Mouse (Mus musculus) kidney, postnatal 0 days (tissue): ENCODE data around the gene Ppp1r13b. TPM values are rescaled to one million over a fixed set of nuclear protein-coding genes. Genes with fewer than 3 reads are reported as not detected.

ENCODE experiments used
- ATAC-seq: fragments of 200-750 bp; cut with Nextera tagmentation; replicated peaks from 2 replicates; pipeline ENCODE4 v1.8.0; 2017; ENCODE audit warnings: low read depth, moderate number of reproducible peaks, moderate TSS enrichment, moderate library complexity; ENCODE audit not compliant: low FRiP score
- DNase-seq: peaks from one replicate; pipeline ENCODE4 v3.0.0-alpha.2; 2016; ENCODE audit warnings: low spot score
- H3K27ac ChIP-seq: fragments of 300-500 bp; sonication (generic); 2 replicates; pipeline ENCODE4 v1.5.1; 2014; ENCODE audit warnings: mild to moderate bottlenecking
- H3K27me3 ChIP-seq: fragments of 300-500 bp; sonication (generic); 2 replicates; pipeline ENCODE4 v1.6.1; 2014; ENCODE audit warnings: low read length, mixed read lengths; ENCODE audit not compliant: insufficient read depth
- H3K36me3 ChIP-seq: fragments of 300-500 bp; sonication (generic); 2 replicates; pipeline ENCODE4 v1.6.1; 2014; ENCODE audit warnings: low read length, mixed read lengths; ENCODE audit not compliant: insufficient read depth
- H3K4me1 ChIP-seq: fragments of 300-500 bp; sonication (generic); replicated peaks from 2 replicates; pipeline ENCODE4 v1.6.1; 2014; ENCODE audit warnings: antibody characterized with exemption, low read length, mixed read lengths; ENCODE audit not compliant: insufficient read depth
- H3K4me2 ChIP-seq: fragments of 300-500 bp; sonication (generic); 2 replicates; pipeline ENCODE4 v1.6.1; 2014; ENCODE audit warnings: mild to moderate bottlenecking, low read length, moderate library complexity, mixed read lengths
- H3K4me3 ChIP-seq: fragments of 300-500 bp; sonication (generic); replicated peaks from 2 replicates; pipeline ENCODE4 v1.5.1; 2014; ENCODE audit warnings: low read depth, low read length
- H3K9ac ChIP-seq: fragments of 300-500 bp; sonication (generic); 2 replicates; pipeline ENCODE4 v1.6.1; 2014; ENCODE audit warnings: low read depth, low read length
- H3K9me3 ChIP-seq: fragments of 300-500 bp; sonication (generic); replicated peaks from 2 replicates; pipeline ENCODE4 v1.6.1; 2016; ENCODE audit warnings: low read length, inconsistent platforms, mixed read lengths
- CTCF ChIP-seq: IDR thresholded peaks from 2 replicates; pipeline ENCODE4 v1.5.1; 2016; ENCODE audit warnings: antibody characterized with exemption, low read depth, mild to moderate bottlenecking, moderate library complexity
- WGBS: fragments of 180-500 bp; shearing (Covaris S2); extraction: QIAGEN DNeasy Blood & Tissue Kit; methylation state at CpG from one replicate; pipeline ENCODE4 v1.1.7; 2014; 5-methylcytosine and 5-hydroxymethylcytosine counted together
- polyA plus RNA-seq: library from polyadenylated mRNA; unstranded; fragments of >200 nt; fragmentation: Nextera tagmentation; extraction: Ambion mirVana; gene quantifications from 2 replicates; pipeline ENCODE4 v1.2.1, GENCODE M21; 2015

Gene Ppp1r13b
- polyA plus RNA-seq, 1 experiment from 2014 or later = 16.7 TPM

DNA sequence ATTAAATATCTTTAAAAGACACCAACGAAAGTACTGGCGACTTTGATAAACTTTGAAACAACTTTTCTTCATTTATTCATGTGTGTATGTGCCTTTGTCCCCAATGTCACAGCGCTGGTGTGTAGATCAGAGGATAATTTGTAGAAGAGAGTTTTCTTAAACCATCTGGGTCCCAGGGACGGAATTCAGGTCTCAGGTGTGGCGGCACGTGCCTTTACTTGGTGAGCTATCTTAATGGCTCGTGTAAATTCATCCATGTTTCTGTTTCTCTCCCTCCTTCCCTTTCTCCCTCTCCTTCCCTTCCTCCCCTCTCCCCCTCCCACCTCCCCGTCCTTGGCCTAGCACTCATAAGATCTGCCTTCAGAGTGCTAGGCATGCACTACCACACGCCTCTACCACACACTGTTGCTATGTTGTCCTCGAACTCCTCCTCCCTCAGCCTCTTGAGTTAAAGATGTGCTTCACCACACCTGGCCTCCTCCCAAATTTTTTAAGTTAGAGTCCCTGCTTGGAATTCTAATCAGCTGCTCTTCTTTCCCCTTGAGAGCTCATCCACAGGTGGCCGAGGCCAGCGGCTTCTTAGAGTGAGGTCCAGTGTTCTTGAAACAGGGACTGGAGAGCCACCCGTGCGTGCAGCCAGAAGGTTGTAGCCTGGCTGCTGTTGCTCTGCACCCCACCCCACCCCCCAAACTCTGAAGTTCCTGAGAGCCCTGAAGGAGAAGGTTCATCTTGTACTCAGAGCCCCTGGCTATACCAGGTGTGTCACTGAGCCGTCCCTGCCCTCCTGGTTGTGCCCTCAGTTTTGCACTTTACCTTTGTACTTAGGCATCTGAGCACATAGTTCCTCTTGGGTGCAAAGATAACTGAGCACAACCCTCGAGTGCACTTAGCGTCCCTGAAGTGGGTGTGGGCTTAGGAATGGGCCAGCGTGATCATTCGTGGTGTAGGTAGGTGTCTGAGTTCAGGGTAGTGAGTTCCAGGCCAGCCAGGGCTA, 92.8 kb downstream of the Ppp1r13b start:
- ATAC-seq (no peak), DNase-seq (peak; percentile 21)

DNA sequence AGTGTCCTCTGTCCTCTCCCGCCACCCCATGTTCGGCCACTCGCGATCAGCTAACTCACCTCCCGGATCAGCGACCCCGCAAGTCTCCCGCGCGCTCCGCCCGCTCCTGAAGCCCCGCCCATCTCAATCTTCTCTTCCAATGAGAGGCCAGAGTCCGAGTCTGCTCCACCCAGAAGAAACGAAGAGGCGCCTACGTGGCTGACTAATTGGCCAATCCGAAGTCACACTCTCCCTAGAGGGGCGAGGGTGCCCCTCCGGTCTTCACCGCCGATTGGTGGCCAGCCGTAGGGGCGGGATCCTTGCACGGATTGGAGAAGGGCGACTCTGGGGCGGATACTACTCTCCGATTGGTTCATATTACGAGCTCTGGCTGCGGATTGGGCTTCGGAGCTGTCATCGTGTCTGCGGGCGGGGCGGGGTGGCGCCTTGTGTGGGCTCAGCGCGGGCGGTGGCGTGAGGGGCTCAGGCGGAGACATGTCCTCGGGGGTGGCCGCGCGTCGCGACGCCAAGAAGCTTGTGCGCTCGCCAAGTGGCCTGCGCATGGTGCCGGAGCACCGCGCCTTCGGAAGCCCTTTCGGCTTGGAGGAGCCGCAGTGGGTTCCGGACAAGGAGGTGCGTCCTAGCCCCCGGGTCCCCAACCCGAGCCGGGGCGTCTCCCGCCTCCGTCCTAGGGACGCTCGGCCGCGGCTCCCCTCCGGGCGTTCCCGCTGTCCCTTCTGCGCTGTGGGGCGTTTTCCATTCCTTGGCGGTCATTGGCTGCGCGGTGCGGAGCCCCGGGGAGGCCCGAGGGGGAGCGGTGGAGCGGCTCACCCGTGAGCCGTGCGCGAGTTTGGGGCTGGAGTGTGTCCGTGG, 93.9 kb downstream of the Ppp1r13b start, which contains the start of the genes Xrcc3 and Zfyve21:
Gene Xrcc3 (minus strand): TSS at position 108 of the 852 bp plus-strand sequence.
Gene Zfyve21 (plus strand): TSS at position 405 of the 852 bp plus-strand sequence.
- Histone ChIP-seq H3K36me3 (no peaks in the 10 kb centered on the region), H3K27ac (peak within 1 kb of the TSS; percentile 96), H3K9me3 (no peaks in the 10 kb centered on the region), H3K27me3 (no peaks in the 10 kb centered on the region), H3K4me3 (peak within 1 kb of the TSS; percentile 72), H3K4me2 (peak within 1 kb of the TSS; percentile 84), H3K9ac (peak within 1 kb of the TSS; percentile 90), H3K4me1 (peaks cover 38% of the 10 kb centered on the region)
- WGBS = under 1% methylated on average over 87 of the region's 87 CpGs
- DNase-seq (peak; percentile 100), ATAC-seq (peak; percentile 97)
- 0 out of 2 replicates have a peak, but pooled peaks have one; percentile 7 for TF ChIP-seq CTCF

More for the DNA sequence above, 92.8 kb downstream of the Ppp1r13b start:
- Histone ChIP-seq H3K4me3 (peak overlapping the region; percentile 72), H3K9ac (peak overlapping the region; percentile 90), H3K4me2 (peak overlapping the region; percentile 84), H3K36me3 (no peaks in the 10 kb centered on the region), H3K9me3 (no peaks in the 10 kb centered on the region), H3K4me1 (peaks cover 28% of the 10 kb centered on the region), H3K27me3 (no peaks in the 10 kb centered on the region), H3K27ac (peak overlapping the region; percentile 96)
- WGBS = 21% methylated on average over 19 of the region's 19 CpGs
- no peak for TF ChIP-seq CTCF

DNA sequence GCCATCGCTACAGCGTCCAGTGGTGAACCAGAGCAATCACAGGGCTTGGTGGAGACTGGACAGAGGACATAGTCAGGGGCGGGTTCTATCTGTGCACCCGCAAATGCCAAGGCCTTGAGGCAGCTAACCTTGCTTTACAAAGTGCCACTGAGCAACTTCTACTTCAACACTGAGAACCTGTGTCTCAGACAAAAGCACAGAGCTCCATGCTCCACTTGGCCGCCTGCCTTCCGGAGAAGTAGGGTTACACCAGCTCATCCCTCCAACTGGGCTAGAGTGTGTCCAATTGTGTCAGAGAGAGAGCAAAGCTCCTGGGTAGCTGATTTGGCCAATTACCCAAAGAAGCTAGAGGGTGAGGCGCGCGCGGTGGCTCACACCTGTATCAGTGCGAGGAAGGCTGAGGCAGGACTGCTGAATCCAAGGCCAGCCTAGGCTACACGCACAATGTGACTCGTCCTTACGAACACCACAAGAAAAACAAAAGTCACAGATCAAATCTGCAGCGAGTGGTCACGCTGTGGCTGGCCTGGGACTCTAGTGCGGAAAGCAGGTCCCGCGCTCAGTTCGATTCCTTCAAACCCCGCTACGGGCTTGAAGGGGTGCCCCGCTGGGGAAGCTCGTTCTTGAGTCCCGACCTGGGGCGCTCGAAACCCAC, 94.7 kb downstream of the Ppp1r13b start:
- Histone ChIP-seq H3K9ac (peak overlapping the region; percentile 66), H3K27ac (no peak overlapping the region), H3K4me2 (peak overlapping the region; percentile 59), H3K9me3 (no peaks in the 10 kb centered on the region), H3K27me3 (no peaks in the 10 kb centered on the region), H3K4me3 (peak overlapping the region; percentile 72), H3K36me3 (peaks cover 5% of the 10 kb centered on the region; the same call in 1 of the 2 replicates), H3K4me1 (peaks cover 38% of the 10 kb centered on the region)
- no peak for ATAC-seq
- TF ChIP-seq CTCF = no peak
- 2% methylated on average over 27 of the region's 27 CpGs for WGBS
- DNase-seq = no peak

DNA sequence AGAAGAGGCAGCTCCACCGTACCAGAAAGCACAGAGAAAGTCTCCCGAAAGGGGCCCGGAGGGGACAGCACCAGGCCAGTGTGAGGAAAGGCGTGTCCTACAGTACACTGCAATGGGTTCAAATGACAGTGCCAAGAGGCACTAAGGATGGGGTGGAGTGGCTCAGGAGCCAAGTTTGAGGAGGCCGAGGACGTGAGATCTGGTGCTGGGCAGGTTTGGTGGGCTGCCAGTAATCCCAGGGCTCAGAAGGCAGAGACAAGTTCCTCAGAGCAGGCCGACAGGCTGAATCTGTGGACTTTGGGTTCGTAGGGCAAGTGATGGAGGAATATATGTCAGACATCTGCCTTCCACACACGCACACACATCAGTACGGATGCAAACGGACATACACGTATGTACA, 95.3 kb downstream of the Ppp1r13b start:
- H3K27ac ChIP-seq = no peak overlapping the region
- no peak for ATAC-seq
- H3K4me1 ChIP-seq = peaks cover 38% of the 10 kb centered on the region
- no peaks in the 10 kb centered on the region for H3K9me3 ChIP-seq
- WGBS = 54% methylated on average over 12 of the region's 12 CpGs
- 0 out of 2 replicates have a peak overlapping the region, but pooled peaks have one; percentile 2 for H3K9ac ChIP-seq
- no peak for TF ChIP-seq CTCF
- peaks cover 10% of the 10 kb centered on the region; the same call in 1 of the 2 replicates for H3K36me3 ChIP-seq
- H3K27me3 ChIP-seq = no peaks in the 10 kb centered on the region
- peak overlapping the region; percentile 59; the same call in 1 of the 2 replicates for H3K4me2 ChIP-seq
- H3K4me3 ChIP-seq = peak overlapping the region; percentile 72; the same call in 1 of the 2 replicates
- DNase-seq = no peak

- WGBS = 86% methylated on average over 13 of the region's 13 CpGs
- ATAC-seq (no peak), DNase-seq (no peak)
- Histone ChIP-seq H3K9ac (no peak overlapping the region), H3K4me3 (no peak overlapping the region), H3K27ac (no peak overlapping the region), H3K4me2 (no peak overlapping the region), H3K36me3 (peaks cover 14% of the 10 kb centered on the region; the same call in 1 of the 2 replicates), H3K27me3 (no peaks in the 10 kb centered on the region), H3K4me1 (peaks cover 37% of the 10 kb centered on the region), H3K9me3 (no peaks in the 10 kb centered on the region)
- no peak for TF ChIP-seq CTCF
These were observed 95.8 kb downstream of the Ppp1r13b start for GRCm38 (mm10) chr12:111812075-111812474.
